Mouse (Mus musculus): ENCODE measurements around the gene Zkscan14. TPM values are rescaled to one million over a fixed set of nuclear protein-coding genes. Genes with fewer than 3 reads are reported as not detected.

Gene Zkscan14
- polyA plus RNA-seq, 1 experiment from 2014 or later = 9.0 TPM

DNA sequence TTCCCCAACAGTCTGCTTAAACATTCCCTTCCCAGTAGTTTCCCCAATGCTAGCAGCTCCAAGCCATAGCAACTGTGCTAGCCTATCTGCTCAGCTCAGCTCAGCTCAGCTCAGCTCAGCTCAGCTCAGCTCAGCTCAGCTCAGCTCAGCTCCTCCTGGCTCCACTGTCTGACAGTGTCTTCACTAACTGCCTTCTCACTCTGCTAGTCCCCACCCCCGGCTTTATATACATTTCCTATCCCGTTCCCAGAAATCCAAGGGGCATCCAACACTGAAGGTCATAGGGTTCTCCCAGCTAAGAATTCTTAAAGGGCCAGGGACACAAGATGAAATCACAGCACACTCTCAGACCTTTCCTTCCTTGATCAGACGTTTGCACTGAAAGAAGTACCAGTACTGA lies 37.0 kb downstream of the Zkscan14 start:
- Histone ChIP-seq H3K4me1 (replicated peaks; ENCODE audit: control insufficient read depth, insufficient read depth, low read length) (peaks cover 4% of the 10 kb centered on the region; the same call in 1 of the 2 replicates), H3K27me3 (ENCODE audit: control insufficient read depth, insufficient read depth, low read length) (no peaks in the 10 kb centered on the region), H3K4me3 (ENCODE audit: low read depth, low read length) (no peak overlapping the region), H3K9me3 (ENCODE audit: control insufficient read depth, low read length) (no peaks in the 10 kb centered on the region), H3K27ac (ENCODE audit: low read depth, low read length) (no peak overlapping the region), H3K4me2 (replicated peaks; ENCODE audit: low read depth, low read length) (no peak overlapping the region), H3K9ac (ENCODE audit: low read depth, low read length) (no peak overlapping the region), H3K36me3 (ENCODE audit: control insufficient read depth, insufficient read depth, low read length) (no peaks in the 10 kb centered on the region)
- DNase-seq (ENCODE audit: low spot score) (no peak), ATAC-seq (ENCODE audit: low FRiP score) (no peak)
- 61% methylated on average over 3 of the region's 3 CpGs for WGBS

DNA sequence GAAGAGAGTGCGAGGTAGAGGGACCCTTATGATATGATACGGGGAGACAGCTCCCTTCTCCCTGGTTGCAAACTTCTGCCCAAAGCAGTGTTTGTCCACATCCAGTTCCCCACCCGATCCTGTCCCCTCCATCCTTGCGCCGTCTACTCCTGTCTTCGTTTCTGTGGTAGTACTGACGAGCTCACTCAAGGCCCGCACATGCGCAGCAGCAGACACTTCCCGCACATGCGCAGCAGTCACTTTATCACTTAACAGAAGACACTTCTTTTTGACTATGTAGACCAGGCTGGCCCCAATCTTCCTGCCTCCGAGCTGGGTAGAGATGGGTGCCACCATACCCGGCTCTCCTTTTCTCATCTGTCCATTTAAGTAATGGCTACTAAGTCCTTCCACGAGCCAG lies 40.3 kb downstream of the Zkscan14 start:
- no peak for DNase-seq (ENCODE audit: low spot score)
- H3K4me3 ChIP-seq (ENCODE audit: low read depth, low read length) = no peak overlapping the region
- no peaks in the 10 kb centered on the region for H3K9me3 ChIP-seq (ENCODE audit: control insufficient read depth, low read length)
- no peak overlapping the region for H3K4me2 ChIP-seq (replicated peaks; ENCODE audit: low read depth, low read length)
- no peak for ATAC-seq (ENCODE audit: low FRiP score)
- 96% methylated on average over 14 of the region's 14 CpGs for WGBS
- no peaks in the 10 kb centered on the region for H3K27me3 ChIP-seq (ENCODE audit: control insufficient read depth, insufficient read depth, low read length)
- no peak overlapping the region for H3K9ac ChIP-seq (ENCODE audit: low read depth, low read length)
- 0 out of 2 replicates have a peak, but pooled peaks cover 3% of the 10 kb centered on the region for H3K36me3 ChIP-seq (ENCODE audit: control insufficient read depth, insufficient read depth, low read length)
- H3K27ac ChIP-seq (ENCODE audit: low read depth, low read length) = no peak overlapping the region
- H3K4me1 ChIP-seq (replicated peaks; ENCODE audit: control insufficient read depth, insufficient read depth, low read length) = peaks cover 4% of the 10 kb centered on the region; the same call in 1 of the 2 replicates

- Histone ChIP-seq H3K36me3 (ENCODE audit: control insufficient read depth, insufficient read depth, low read length) (peaks cover 15% of the 10 kb centered on the region; the same call in 1 of the 2 replicates), H3K4me1 (replicated peaks; ENCODE audit: control insufficient read depth, insufficient read depth, low read length) (no peaks in the 10 kb centered on the region), H3K27me3 (ENCODE audit: control insufficient read depth, insufficient read depth, low read length) (no peaks in the 10 kb centered on the region), H3K9me3 (ENCODE audit: control insufficient read depth, low read length) (no peaks in the 10 kb centered on the region), H3K27ac (ENCODE audit: low read depth, low read length) (no peak overlapping the region), H3K9ac (ENCODE audit: low read depth, low read length) (no peak overlapping the region), H3K4me2 (replicated peaks; ENCODE audit: low read depth, low read length) (no peak overlapping the region), H3K4me3 (ENCODE audit: low read depth, low read length) (no peak overlapping the region)
- WGBS = 94% methylated on average over 5 of the region's 5 CpGs
- DNase-seq (ENCODE audit: low spot score) = no peak
- ATAC-seq (ENCODE audit: low FRiP score) = no peak
Observed at GRCm38 (mm10) chr5:145152690-145153089, 49.0 kb downstream of the Zkscan14 start.

- ATAC-seq (ENCODE audit: low FRiP score) = no peak
- no peak overlapping the region for H3K4me3 ChIP-seq (ENCODE audit: low read depth, low read length)
- WGBS = 92% methylated on average over 6 of the region's 6 CpGs
Observed at GRCm38 (mm10) chr5:145149294-145149693, 52.4 kb downstream of the Zkscan14 start.

DNA sequence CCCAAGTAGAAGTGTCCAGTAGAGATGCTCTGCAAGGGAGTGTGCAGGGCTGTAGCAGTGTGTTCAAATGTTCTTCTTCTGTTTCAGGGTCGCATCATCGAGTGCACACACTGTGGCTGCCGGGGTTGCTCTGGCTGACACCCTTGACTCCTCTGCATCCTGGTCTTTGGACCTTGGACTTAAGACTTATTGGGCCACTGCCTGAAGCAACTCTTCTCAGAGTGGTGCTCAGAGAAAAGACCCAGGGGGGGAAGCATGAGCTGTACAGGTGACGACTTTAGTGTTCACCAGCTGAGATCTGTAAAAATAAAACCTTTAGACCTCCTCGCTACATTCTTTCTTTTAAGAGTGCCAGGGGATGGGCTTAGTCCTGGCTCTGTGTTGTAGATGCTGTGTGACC lies 53.9 kb downstream of the Zkscan14 start:
- H3K36me3 ChIP-seq (ENCODE audit: control insufficient read depth, insufficient read depth, low read length) = peaks cover 26% of the 10 kb centered on the region; the same call in 1 of the 2 replicates
- H3K4me1 ChIP-seq (replicated peaks; ENCODE audit: control insufficient read depth, insufficient read depth, low read length) = no peaks in the 10 kb centered on the region

More at GRCm38 (mm10) chr5:145149294-145149693, 52.4 kb downstream of the Zkscan14 start:
- no peak for DNase-seq (ENCODE audit: low spot score)
- no peak overlapping the region for H3K9ac ChIP-seq (ENCODE audit: low read depth, low read length)
- no peak overlapping the region for H3K27ac ChIP-seq (ENCODE audit: low read depth, low read length)
- H3K36me3 ChIP-seq (ENCODE audit: control insufficient read depth, insufficient read depth, low read length) = peaks cover 22% of the 10 kb centered on the region; the same call in 1 of the 2 replicates
- H3K4me2 ChIP-seq (replicated peaks; ENCODE audit: low read depth, low read length) = no peak overlapping the region
- no peaks in the 10 kb centered on the region for H3K27me3 ChIP-seq (ENCODE audit: control insufficient read depth, insufficient read depth, low read length)
- H3K9me3 ChIP-seq (ENCODE audit: control insufficient read depth, low read length) = no peaks in the 10 kb centered on the region
- no peaks in the 10 kb centered on the region for H3K4me1 ChIP-seq (replicated peaks; ENCODE audit: control insufficient read depth, insufficient read depth, low read length)

More for the DNA sequence above, 53.9 kb downstream of the Zkscan14 start:
- Histone ChIP-seq H3K9me3 (ENCODE audit: control insufficient read depth, low read length) (no peaks in the 10 kb centered on the region), H3K4me2 (replicated peaks; ENCODE audit: low read depth, low read length) (no peak overlapping the region), H3K27ac (ENCODE audit: low read depth, low read length) (no peak overlapping the region), H3K4me3 (ENCODE audit: low read depth, low read length) (no peak overlapping the region), H3K9ac (ENCODE audit: low read depth, low read length) (no peak overlapping the region), H3K27me3 (ENCODE audit: control insufficient read depth, insufficient read depth, low read length) (no peaks in the 10 kb centered on the region)
- ATAC-seq (ENCODE audit: low FRiP score) = no peak
- 92% methylated on average over 5 of the region's 5 CpGs for WGBS
- DNase-seq (ENCODE audit: low spot score) = no peak

Other genes starting within 250 kb of the Zkscan14 start
- gene Smurf1, start 236.0 kb downstream of the Zkscan14 start, polyA plus RNA-seq (2014; fragmentation: Nextera tagmentation; extraction: Ambion mirVana) = 16.6 and 18.1 TPM in 2 replicates
- gene Gm4871, start 169.1 kb downstream of the Zkscan14 start, polyA plus RNA-seq (2014; fragmentation: Nextera tagmentation; extraction: Ambion mirVana) = not detected in 2 replicates
- 0.13 TPM in 1 of 2 replicates, not detected in the other for gene 1700018F24Rik, start 158.9 kb downstream of the Zkscan14 start, polyA plus RNA-seq (2014; fragmentation: Nextera tagmentation; extraction: Ambion mirVana)
- 179 and 185 TPM in 2 replicates for gene Arpc1a, start 118.0 kb downstream of the Zkscan14 start, polyA plus RNA-seq (2014; fragmentation: Nextera tagmentation; extraction: Ambion mirVana)
- gene Kpna7, start 117.8 kb downstream of the Zkscan14 start, polyA plus RNA-seq (2014; fragmentation: Nextera tagmentation; extraction: Ambion mirVana) = not detected in 2 replicates
- gene Arpc1b, start 87.7 kb downstream of the Zkscan14 start, polyA plus RNA-seq (2014; fragmentation: Nextera tagmentation; extraction: Ambion mirVana) = 49.3 and 54.3 TPM in 2 replicates
- gene Pdap1, start 61.6 kb downstream of the Zkscan14 start, polyA plus RNA-seq (2014; fragmentation: Nextera tagmentation; extraction: Ambion mirVana) = 127 and 138 TPM in 2 replicates
- 265 and 269 TPM in 2 replicates for gene Bud31, start 61.5 kb downstream of the Zkscan14 start, polyA plus RNA-seq (2014; fragmentation: Nextera tagmentation; extraction: Ambion mirVana)
- gene Ptcd1, start 34.8 kb downstream of the Zkscan14 start, polyA plus RNA-seq (2014; fragmentation: Nextera tagmentation; extraction: Ambion mirVana) = 12.3 and 15.9 TPM in 2 replicates
- 27.3 and 31.9 TPM in 2 replicates for gene Cpsf4, start 34.7 kb downstream of the Zkscan14 start, polyA plus RNA-seq (2014; fragmentation: Nextera tagmentation; extraction: Ambion mirVana)
- gene Atp5j2, start 9.8 kb downstream of the Zkscan14 start, polyA plus RNA-seq (2014; fragmentation: Nextera tagmentation; extraction: Ambion mirVana) = 486 and 490 TPM in 2 replicates
- gene Zkscan5, start 2.7 kb upstream of the Zkscan14 start, polyA plus RNA-seq (2014; fragmentation: Nextera tagmentation; extraction: Ambion mirVana) = 15.4 and 18.5 TPM in 2 replicates
- gene Zfp655, start 29.8 kb upstream of the Zkscan14 start, polyA plus RNA-seq (2014; fragmentation: Nextera tagmentation; extraction: Ambion mirVana) = 45.9 and 47.6 TPM in 2 replicates
- gene Zscan25, start 78.6 kb upstream of the Zkscan14 start, polyA plus RNA-seq (2014; fragmentation: Nextera tagmentation; extraction: Ambion mirVana) = 0.53 and 1.3 TPM in 2 replicates
- not detected in 2 replicates for gene Cyp3a57, start 143.4 kb upstream of the Zkscan14 start, polyA plus RNA-seq (2014; fragmentation: Nextera tagmentation; extraction: Ambion mirVana)

All from hindbrain, embryonic 11.5 days (tissue).